Mouse (Mus musculus): ENCODE data around the gene Sfswap.

Gene Sfswap

GRCm38 (mm10) chr5:129533731-129534130 lies 32.7 kb downstream of the Sfswap start:
- no peak for DNase-seq

- no peak for DNase-seq
Observed at GRCm38 (mm10) chr5:129534500-129534899, 33.5 kb downstream of the Sfswap start.

- DNase-seq = no peak
Observed at GRCm38 (mm10) chr5:129535021-129535420, 34.0 kb downstream of the Sfswap start.

- no peak for DNase-seq
Observed at GRCm38 (mm10) chr5:129535431-129535830, 34.4 kb downstream of the Sfswap start.

GRCm38 (mm10) chr5:129538826-129539225 lies 37.8 kb downstream of the Sfswap start:
- no peak for DNase-seq

GRCm38 (mm10) chr5:129542236-129542635 lies 41.2 kb downstream of the Sfswap start:
- no peak for DNase-seq

GRCm38 (mm10) chr5:129545787-129546186 lies 44.8 kb downstream of the Sfswap start:
- no peak for DNase-seq

GRCm38 (mm10) chr5:129549716-129550115 lies 48.7 kb downstream of the Sfswap start:
- DNase-seq = no peak

GRCm38 (mm10) chr5:129550790-129551189 lies 49.8 kb downstream of the Sfswap start:
- no peak for DNase-seq

- DNase-seq = no peak
Observed at GRCm38 (mm10) chr5:129551991-129552390, 51.0 kb downstream of the Sfswap start.

- DNase-seq = no peak
Observed at GRCm38 (mm10) chr5:129553642-129554041, 52.6 kb downstream of the Sfswap start.

- DNase-seq = no peak
Observed at GRCm38 (mm10) chr5:129558591-129558990, 57.6 kb downstream of the Sfswap start.

- no peak for DNase-seq
Observed at GRCm38 (mm10) chr5:129559283-129559682, 58.3 kb downstream of the Sfswap start.

GRCm38 (mm10) chr5:129562342-129562741 lies 61.3 kb downstream of the Sfswap start:
- no peak for DNase-seq

GRCm38 (mm10) chr5:129568596-129568995 lies 67.6 kb downstream of the Sfswap start:
- no peak for DNase-seq

GRCm38 (mm10) chr5:129578201-129578600 lies 77.2 kb downstream of the Sfswap start:
- no peak for DNase-seq

GRCm38 (mm10) chr5:129580046-129580445 lies 79.0 kb downstream of the Sfswap start:
- DNase-seq = no peak

- no peak for DNase-seq
Observed at GRCm38 (mm10) chr5:129580572-129580971, 79.6 kb downstream of the Sfswap start.

GRCm38 (mm10) chr5:129581015-129581414 lies 80.0 kb downstream of the Sfswap start:
- no peak for DNase-seq

- no peak for DNase-seq
Observed at GRCm38 (mm10) chr5:129583331-129583730, 82.3 kb downstream of the Sfswap start.

- peak; percentile 92 for DNase-seq
Observed at GRCm38 (mm10) chr5:129583761-129584582, 83.0 kb downstream of the Sfswap start, which contains the start of gene Mmp17. Gene Mmp17, plus strand, starts transcription at chr5:129584169.

GRCm38 (mm10) chr5:129584583-129585541 lies 83.8 kb downstream of the Sfswap start:
- peak; percentile 65 for DNase-seq

GRCm38 (mm10) chr5:129586016-129586415 lies 85.0 kb downstream of the Sfswap start:
- peak; percentile 95 for DNase-seq

GRCm38 (mm10) chr5:129586471-129586870 lies 85.5 kb downstream of the Sfswap start:
- DNase-seq = no peak
